Comparison of ENCODE assay signal across 21 mouse cellular contexts in genomic region chr8:13516728-13517127, GRCm38 (mm10). TPM values are rescaled to one million over a fixed set of nuclear protein-coding genes. Genes with fewer than 3 reads are reported as not detected.
DNase-seq lines count a peak whose midpoint lies in the region; ATAC-seq and TF ChIP-seq lines count a peak whose summit lies in the region.
"Had no signal": no experiment of that assay in that cellular context is flagged by ENCODE, and none has a peak within 500 bp of the region (broad histone marks: within the 10 kb centered on the region; RNA-seq: fewer than 3 reads in every experiment).

No protein-coding gene starts in this region.

- WGBS in heart, embryonic 13.5 days: 64% methylated on average over 5 of the region's 5 CpGs
- 60% methylated on average over 5 of the region's 5 CpGs for WGBS in limb, embryonic 15.5 days

- peaks cover 19% of the 10 kb centered on the region; the same call in 1 of the 2 replicates for H3K27me3 ChIP-seq in heart, embryonic 13.5 days (replicated peaks)
- H3K27me3 ChIP-seq in Patski: no peaks in the 10 kb centered on the region
- no peaks in the 10 kb centered on the region for H3K27me3 ChIP-seq in limb, embryonic 15.5 days
- H3K27me3 ChIP-seq: hindbrain, embryonic 15.5 days had no signal

- no peaks in the 10 kb centered on the region for H3K36me3 ChIP-seq in heart, embryonic 13.5 days
- no peaks in the 10 kb centered on the region for H3K36me3 ChIP-seq in limb, embryonic 15.5 days
- H3K36me3 ChIP-seq: hindbrain, embryonic 15.5 days had no signal

- no peak for ATAC-seq in heart, embryonic 13.5 days (ENCODE audit: extremely low read depth, insufficient number of reproducible peaks, low FRiP score, low TSS enrichment)
- peak; percentile 52 for ATAC-seq in Patski
- no peak for ATAC-seq in limb, embryonic 15.5 days (ENCODE audit: insufficient number of reproducible peaks, low FRiP score, low TSS enrichment, low read depth)

- DNase-seq in heart, postnatal 14 days: no peak
- peak; percentile 49 for DNase-seq in kidney, postnatal 14 days
- no peak for DNase-seq in kidney, postnatal 25 days
- DNase-seq in Patski (ENCODE audit: low read depth, low spot score): no peak
- DNase-seq in thymus, postnatal 0 days (ENCODE audit: low spot score): no peak
- DNase-seq in frontal cortex, postnatal 14 days (ENCODE audit: low spot score in 2 of 2): no peak
- DNase-seq: gastrocnemius, postnatal 25 days; right cerebral cortex, adult 18-20 months; thymus, postnatal 36 days had no signal

- no peak overlapping the region for H3K4me2 ChIP-seq in heart, embryonic 13.5 days
- H3K4me2 ChIP-seq in limb, embryonic 15.5 days: no peak overlapping the region
- H3K4me2 ChIP-seq: hindbrain, embryonic 15.5 days had no signal

- no peak for TF ChIP-seq CTCF in Patski (IDR thresholded peaks at IDR 0.05)

- H3K27ac ChIP-seq in heart, embryonic 13.5 days (replicated peaks): peak overlapping the region; percentile 32; the same call in 1 of the 2 replicates
- peak overlapping the region; percentile 63 for H3K27ac ChIP-seq in limb, embryonic 15.5 days
- H3K27ac ChIP-seq: hindbrain, embryonic 15.5 days had no signal

- H3K4me3 ChIP-seq in heart, embryonic 13.5 days: no peak overlapping the region
- H3K4me3 ChIP-seq in limb, embryonic 15.5 days: no peak overlapping the region
- H3K4me3 ChIP-seq: hindbrain, embryonic 15.5 days had no signal

- H3K9me3 ChIP-seq in heart, embryonic 13.5 days: no peaks in the 10 kb centered on the region
- H3K9me3 ChIP-seq in limb, embryonic 15.5 days: no peaks in the 10 kb centered on the region
- H3K9me3 ChIP-seq: hindbrain, embryonic 15.5 days had no signal

- POLR2A ChIA-PET in Patski (lab: Charles Lee): interaction anchor here (0.5 to 0.6 kb wide), 2 partner anchors 10 to 126 kb away, joined by 3 to 4 read pairs; no protein-coding TSS in a partner anchor

- CTCF ChIA-PET in Patski (lab: Charles Lee): no interaction called here

- H3K4me1 ChIP-seq in heart, embryonic 13.5 days: peaks cover 51% of the 10 kb centered on the region
- peaks cover 28% of the 10 kb centered on the region for H3K4me1 ChIP-seq in limb, embryonic 15.5 days
- H3K4me1 ChIP-seq: hindbrain, embryonic 15.5 days had no signal

- in situ Hi-C loops in Patski (cut with MboI; ENCODE audit: low pct_unique_long_range_greater_than_20kb): no loop called here

- H3K9ac ChIP-seq in heart, embryonic 13.5 days: no peak overlapping the region
- H3K9ac ChIP-seq in limb, embryonic 15.5 days: no peak overlapping the region
- H3K9ac ChIP-seq: hindbrain, embryonic 15.5 days had no signal

- intact Hi-C loops in heart, postnatal 14 days (cut with DNase I): no loop called here

RNA-seq across cellular contexts. Expression of gene Gas6, which starts 22.4 kb away (rescaled TPM):
- polyA plus RNA-seq in heart, embryonic 13.5 days (2015; fragmentation: Nextera tagmentation; extraction: Ambion mirVana): 101 and 110 TPM in 2 replicates
- 100 to 1,000 TPM; 121 to 122 TPM for total RNA-seq in heart, postnatal 14 days (2021)
- polyA plus RNA-seq in Patski (2021): 101 TPM
- 69.4 and 96.7 TPM in 2 replicates for polyA plus RNA-seq in limb, embryonic 15.5 days (2015; fragmentation: Nextera tagmentation; extraction: Ambion mirVana)
- polyA plus RNA-seq in thymus, postnatal 0 days (2015; fragmentation: Nextera tagmentation; extraction: Ambion mirVana): 169 and 187 TPM in 2 replicates
- total RNA-seq: megakaryocyte-erythroid progenitor cell, adult 5-6 weeks had no signal

RNA-seq across cellular contexts. Expression of gene 1700029H14Rik, which starts 45.5 kb away (rescaled TPM):
- not detected in 2 replicates for polyA plus RNA-seq in heart, embryonic 13.5 days (2015; fragmentation: Nextera tagmentation; extraction: Ambion mirVana)
- not detected for total RNA-seq in heart, postnatal 14 days (2021)
- not detected for polyA plus RNA-seq in Patski (2021)
- not detected in 2 replicates for polyA plus RNA-seq in limb, embryonic 15.5 days (2015; fragmentation: Nextera tagmentation; extraction: Ambion mirVana)
- not detected in 2 replicates for polyA plus RNA-seq in thymus, postnatal 0 days (2015; fragmentation: Nextera tagmentation; extraction: Ambion mirVana)
- total RNA-seq: gastrocnemius, postnatal 25 days; layer of hippocampus, postnatal 10 days; liver, adult 2 months; megakaryocyte-erythroid progenitor cell, adult 5-6 weeks; midbrain, postnatal 0 days had no signal
- polyA plus RNA-seq: C2C12; embryonic facial prominence, embryonic 14.5 days; forebrain, embryonic 11.5 days; heart, embryonic 14.5 days; hindbrain, embryonic 15.5 days; kidney, embryonic 14.5 days; liver, adult 2 months; midbrain, postnatal 0 days had no signal
